Mouse (Mus musculus): Measurements from ENCODE around the gene Kat8. TPM values are rescaled to one million over a fixed set of nuclear protein-coding genes. Genes with fewer than 3 reads are reported as not detected.

Gene Kat8
- polyA plus RNA-seq, 1 experiment, result 18.7 TPM

DNA sequence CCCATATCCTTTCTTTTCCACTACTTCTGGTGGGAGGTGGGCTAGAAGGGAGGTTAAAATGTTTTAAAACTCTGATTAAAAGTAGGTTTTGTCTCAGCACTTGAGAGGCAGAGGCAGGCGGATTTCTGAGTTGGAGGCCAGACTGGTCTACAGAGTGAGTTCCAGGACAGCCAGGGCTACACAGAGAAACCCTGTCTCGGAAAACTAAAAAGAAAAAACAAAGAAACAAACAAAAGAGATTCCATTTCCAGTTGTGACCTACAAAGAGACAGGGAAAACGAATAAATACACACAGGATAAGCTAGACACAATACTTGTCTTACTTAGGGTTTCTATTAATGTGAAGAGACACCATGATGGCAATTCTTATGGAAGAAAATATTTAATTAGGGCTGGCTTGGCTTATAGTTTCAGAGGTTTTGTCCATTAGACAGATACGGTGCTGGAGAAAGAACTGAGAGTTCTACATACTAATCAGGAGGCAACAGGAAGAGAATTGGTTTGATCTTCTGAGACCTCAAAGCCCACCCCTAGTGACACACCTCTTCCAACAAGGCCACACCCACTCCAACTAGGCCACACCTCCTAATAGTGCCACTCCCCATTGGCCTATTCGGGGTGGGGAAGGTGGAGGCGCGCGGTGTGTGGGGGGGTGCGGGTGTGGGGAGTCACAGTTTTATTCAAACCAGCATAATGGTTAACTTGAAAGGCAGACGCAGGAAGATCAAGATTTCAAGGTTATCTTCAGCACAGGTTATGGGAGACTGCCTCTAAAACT, 13.9 kb upstream of the Kat8 start:
- Histone ChIP-seq H3ac (ENCODE audit: control insufficient read depth, insufficient read length, low read depth) (no peak overlapping the region), H3K27me3 (ENCODE audit: control insufficient read depth, insufficient read depth, insufficient read length) (peaks cover 9% of the 10 kb centered on the region), H3K79me3 (ENCODE audit: low read depth) (no peaks in the 10 kb centered on the region), H3K79me2 (ENCODE audit: control insufficient read depth, insufficient read depth) (no peaks in the 10 kb centered on the region), H3K36me3 (ENCODE audit: control insufficient read depth, insufficient read depth) (no peaks in the 10 kb centered on the region), H3K4me3 (ENCODE audit: insufficient read depth, poor library complexity, severe bottlenecking) (no peak overlapping the region)
- no peak for TF ChIP-seq CTCF (IDR thresholded peaks at IDR 0.05; ENCODE audit: control insufficient read depth, insufficient read depth, insufficient read length)
- no peak for TF ChIP-seq MAX (IDR thresholded peaks at IDR 0.05)
- no peak for TF ChIP-seq CEBPB (IDR thresholded peaks at IDR 0.05; ENCODE audit: low read depth)
- TF ChIP-seq MYOG (IDR thresholded peaks at IDR 0.05; ENCODE audit: control insufficient read depth, extremely low read depth, insufficient read length), result no peak
- no peak for TF ChIP-seq MYOD1 (IDR thresholded peaks at IDR 0.05; ENCODE audit: control insufficient read depth, insufficient read length, low read depth)
- TF ChIP-seq USF1 (IDR thresholded peaks at IDR 0.05; ENCODE audit: low read depth), result no peak

DNA sequence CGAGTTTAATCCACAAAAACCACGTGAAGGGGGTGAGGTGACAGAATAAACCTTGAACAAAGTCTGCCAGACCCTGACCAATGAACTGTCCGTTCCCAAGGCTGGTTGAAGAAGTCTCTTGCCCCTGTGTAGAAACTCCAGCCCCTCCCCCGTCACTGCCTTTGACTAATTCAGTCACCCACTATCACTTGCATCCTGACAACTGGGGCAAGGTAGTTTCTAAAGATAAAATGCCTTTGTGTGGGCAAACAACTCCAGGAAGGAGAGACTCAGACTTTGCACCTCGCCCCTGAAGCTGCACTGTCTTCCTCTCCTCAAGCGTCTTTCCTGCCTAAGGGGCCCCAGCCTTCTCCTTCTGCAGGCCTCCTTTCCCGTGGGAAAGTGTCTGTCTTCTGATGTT, 12.3 kb upstream of the Kat8 start:
- peaks cover 7% of the 10 kb centered on the region for H3K79me2 ChIP-seq (ENCODE audit: control insufficient read depth, insufficient read depth)
- no peaks in the 10 kb centered on the region for H3K36me3 ChIP-seq (ENCODE audit: control insufficient read depth, insufficient read depth)
- H3K4me3 ChIP-seq (ENCODE audit: insufficient read depth, poor library complexity, severe bottlenecking), result no peak overlapping the region
- peaks cover 9% of the 10 kb centered on the region for H3K27me3 ChIP-seq (ENCODE audit: control insufficient read depth, insufficient read depth, insufficient read length)
- H3K79me3 ChIP-seq (ENCODE audit: low read depth), result peaks cover 2% of the 10 kb centered on the region
- TF ChIP-seq CEBPB (IDR thresholded peaks at IDR 0.05; ENCODE audit: low read depth) (no peak), MYOG (IDR thresholded peaks at IDR 0.05; ENCODE audit: control insufficient read depth, extremely low read depth, insufficient read length) (no peak), CTCF (IDR thresholded peaks at IDR 0.05; ENCODE audit: control insufficient read depth, insufficient read depth, insufficient read length) (no peak), FOSL1 (IDR thresholded peaks at IDR 0.05; ENCODE audit: insufficient read depth, low read length, poor library complexity, severe bottlenecking) (no peak), MAX (IDR thresholded peaks at IDR 0.05) (no peak), MYOD1 (IDR thresholded peaks at IDR 0.05; ENCODE audit: control insufficient read depth, insufficient read length, low read depth) (no peak), USF1 (IDR thresholded peaks at IDR 0.05; ENCODE audit: low read depth) (no peak)
- no peak overlapping the region for H3ac ChIP-seq (ENCODE audit: control insufficient read depth, insufficient read length, low read depth)

DNA sequence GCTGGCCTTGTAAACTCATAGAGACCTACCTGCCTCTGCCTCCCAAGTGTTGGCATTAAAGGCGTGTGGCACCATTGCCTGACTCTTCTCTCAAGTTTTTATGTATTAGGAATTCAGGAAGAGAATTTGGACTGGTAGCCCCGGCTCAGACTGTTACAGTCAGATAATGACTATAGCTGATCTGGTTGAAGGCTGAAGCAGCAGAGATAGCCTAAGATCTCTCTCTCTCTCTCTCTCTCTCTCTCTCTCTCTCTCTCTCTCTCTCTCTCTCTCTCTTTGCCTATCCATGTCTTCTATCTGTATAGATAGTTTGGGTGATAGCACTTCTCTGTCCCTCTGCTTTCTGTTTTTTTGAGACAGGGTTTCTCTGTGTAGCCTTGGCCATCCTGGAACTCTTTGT, 10.5 kb upstream of the Kat8 start:
- Histone ChIP-seq H3K79me3 (ENCODE audit: low read depth) (peaks cover 2% of the 10 kb centered on the region), H3K36me3 (ENCODE audit: control insufficient read depth, insufficient read depth) (peaks cover 15% of the 10 kb centered on the region), H3K4me3 (ENCODE audit: insufficient read depth, poor library complexity, severe bottlenecking) (no peak overlapping the region), H3K79me2 (ENCODE audit: control insufficient read depth, insufficient read depth) (peaks cover 10% of the 10 kb centered on the region), H3ac (ENCODE audit: control insufficient read depth, insufficient read length, low read depth) (no peak overlapping the region), H3K27me3 (ENCODE audit: control insufficient read depth, insufficient read depth, insufficient read length) (peaks cover 9% of the 10 kb centered on the region)
- no peak for TF ChIP-seq MYOD1 (IDR thresholded peaks at IDR 0.05; ENCODE audit: control insufficient read depth, insufficient read length, low read depth)
- TF ChIP-seq MYOG (IDR thresholded peaks at IDR 0.05; ENCODE audit: control insufficient read depth, extremely low read depth, insufficient read length), result no peak
- TF ChIP-seq CEBPB (IDR thresholded peaks at IDR 0.05; ENCODE audit: low read depth), result no peak
- no peak for TF ChIP-seq CTCF (IDR thresholded peaks at IDR 0.05; ENCODE audit: control insufficient read depth, insufficient read depth, insufficient read length)

DNA sequence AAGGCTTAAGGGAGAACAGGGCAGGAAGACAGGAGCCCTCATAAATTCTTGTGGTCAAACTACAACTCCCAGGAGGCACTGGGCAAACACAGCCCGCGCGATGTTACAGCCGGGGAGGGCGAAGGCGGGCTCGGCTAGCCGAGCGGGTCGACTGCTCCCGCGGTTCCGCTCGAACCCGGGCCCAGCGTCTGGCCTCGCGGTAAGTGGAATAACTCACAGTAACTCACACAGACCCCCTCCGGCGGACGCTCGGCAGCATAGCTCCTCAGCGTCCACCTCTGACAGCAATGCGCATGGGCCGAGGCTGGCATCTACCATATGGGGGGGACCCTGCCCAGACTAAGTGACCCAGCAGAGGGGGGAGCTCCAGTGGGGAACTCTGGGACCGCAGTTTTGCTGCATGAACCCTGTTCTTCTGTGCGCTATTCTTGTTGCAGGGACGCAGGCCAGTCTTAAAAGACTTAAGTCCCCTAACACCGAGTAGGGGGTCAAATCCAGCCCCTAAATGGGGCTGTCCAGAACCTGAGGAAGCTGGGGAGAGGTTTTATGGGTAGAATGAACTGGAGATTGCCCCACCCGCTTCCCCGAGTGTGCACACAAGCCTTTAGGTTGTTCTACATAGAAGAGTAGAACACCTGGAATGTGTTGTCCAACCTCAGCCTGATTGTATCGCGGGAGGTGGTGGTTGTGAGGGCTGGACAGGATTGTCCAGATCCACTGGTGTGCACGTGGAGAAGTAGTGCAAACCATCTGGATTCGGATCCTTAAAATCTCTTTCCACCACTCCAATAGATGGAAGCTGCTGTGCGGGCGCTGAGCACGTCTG, 8.1 kb upstream of the Kat8 start, which contains the start of gene Bckdk:
TSS of gene Bckdk (plus strand) at position 112 of the 826 bp plus-strand sequence.
- peak within 1 kb of the TSS; percentile 85 for H3K4me3 ChIP-seq (ENCODE audit: insufficient read depth, poor library complexity, severe bottlenecking)
- peaks cover 10% of the 10 kb centered on the region for H3K79me2 ChIP-seq (ENCODE audit: control insufficient read depth, insufficient read depth)
- H3K36me3 ChIP-seq (ENCODE audit: control insufficient read depth, insufficient read depth), result peaks cover 30% of the 10 kb centered on the region
- H3ac ChIP-seq (ENCODE audit: control insufficient read depth, insufficient read length, low read depth), result peak within 1 kb of the TSS; percentile 76
- peaks cover 7% of the 10 kb centered on the region for H3K27me3 ChIP-seq (ENCODE audit: control insufficient read depth, insufficient read depth, insufficient read length)
- TF ChIP-seq USF1 (IDR thresholded peaks at IDR 0.05; ENCODE audit: low read depth) (no peak), MYOG (IDR thresholded peaks at IDR 0.05; ENCODE audit: control insufficient read depth, extremely low read depth, insufficient read length) (no peak), MYOD1 (IDR thresholded peaks at IDR 0.05; ENCODE audit: control insufficient read depth, insufficient read length, low read depth) (no peak), CTCF (IDR thresholded peaks at IDR 0.05; ENCODE audit: control insufficient read depth, insufficient read depth, insufficient read length) (no peak), CEBPB (IDR thresholded peaks at IDR 0.05; ENCODE audit: low read depth) (no peak), MAX (IDR thresholded peaks at IDR 0.05) (no peak), FOSL1 (IDR thresholded peaks at IDR 0.05; ENCODE audit: insufficient read depth, low read length, poor library complexity, severe bottlenecking) (no peak)
- peaks cover 2% of the 10 kb centered on the region for H3K79me3 ChIP-seq (ENCODE audit: low read depth)

DNA sequence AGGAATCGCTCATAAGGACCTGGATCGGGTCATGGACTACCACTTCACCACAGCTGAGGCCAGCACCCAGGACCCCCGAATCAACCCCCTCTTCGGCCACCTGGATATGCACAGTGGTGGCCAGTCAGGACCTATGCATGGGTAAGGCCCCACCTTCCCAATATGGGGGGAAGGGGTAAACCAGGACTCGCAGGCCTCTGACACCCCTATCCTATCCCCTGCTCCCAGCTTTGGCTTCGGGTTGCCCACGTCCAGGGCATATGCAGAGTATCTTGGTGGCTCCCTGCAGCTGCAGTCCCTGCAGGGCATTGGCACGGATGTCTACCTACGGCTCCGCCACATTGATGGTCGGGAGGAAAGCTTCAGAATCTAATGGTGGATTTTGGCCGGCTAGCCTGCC, 4.4 kb upstream of the Kat8 start:
- H3K79me2 ChIP-seq (ENCODE audit: control insufficient read depth, insufficient read depth), result peaks cover 13% of the 10 kb centered on the region
- H3K36me3 ChIP-seq (ENCODE audit: control insufficient read depth, insufficient read depth), result peaks cover 31% of the 10 kb centered on the region
- H3K79me3 ChIP-seq (ENCODE audit: low read depth), result peaks cover 2% of the 10 kb centered on the region
- H3K4me3 ChIP-seq (ENCODE audit: insufficient read depth, poor library complexity, severe bottlenecking), result no peak overlapping the region
- no peaks in the 10 kb centered on the region for H3K27me3 ChIP-seq (ENCODE audit: control insufficient read depth, insufficient read depth, insufficient read length)
- no peak overlapping the region for H3ac ChIP-seq (ENCODE audit: control insufficient read depth, insufficient read length, low read depth)
- TF ChIP-seq CTCF (IDR thresholded peaks at IDR 0.05; ENCODE audit: control insufficient read depth, insufficient read depth, insufficient read length), result no peak
- no peak for TF ChIP-seq CEBPB (IDR thresholded peaks at IDR 0.05; ENCODE audit: low read depth)
- TF ChIP-seq FOSL1 (IDR thresholded peaks at IDR 0.05; ENCODE audit: insufficient read depth, low read length, poor library complexity, severe bottlenecking), result no peak
- no peak for TF ChIP-seq MYOD1 (IDR thresholded peaks at IDR 0.05; ENCODE audit: control insufficient read depth, insufficient read length, low read depth)
- TF ChIP-seq USF1 (IDR thresholded peaks at IDR 0.05; ENCODE audit: low read depth), result no peak
- no peak for TF ChIP-seq MAX (IDR thresholded peaks at IDR 0.05)
- TF ChIP-seq MYOG (IDR thresholded peaks at IDR 0.05; ENCODE audit: control insufficient read depth, extremely low read depth, insufficient read length), result no peak

All from C2C12 (cell line).